In the genomic region with DNA sequence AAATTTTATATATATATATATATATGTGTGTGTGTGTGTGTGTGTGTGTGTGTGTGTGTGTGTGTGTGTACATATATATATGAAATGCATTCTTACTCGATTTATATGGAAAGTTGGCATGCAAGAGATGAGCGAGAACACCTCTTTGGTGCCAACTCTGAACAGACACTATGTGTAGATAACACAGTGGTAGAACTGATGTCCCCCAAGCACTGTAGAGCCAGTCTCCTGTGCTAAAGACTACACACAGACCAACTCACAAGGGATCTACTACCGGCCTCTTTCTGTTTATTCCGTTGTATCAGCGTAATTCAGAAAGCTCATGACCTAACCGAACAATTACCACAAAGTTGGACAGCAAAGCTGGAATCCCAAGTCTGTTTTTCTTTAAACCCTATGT, we compare ENCODE assay signal across 22 mouse cellular contexts. TPM values are rescaled to one million over a fixed set of nuclear protein-coding genes. Genes with fewer than 3 reads are reported as not detected.
"Had no signal": no experiment of that assay in that cellular context is flagged by ENCODE, and none has a peak within 500 bp of the region (broad histone marks: within the 10 kb centered on the region; RNA-seq: fewer than 3 reads in every experiment).

No protein-coding gene starts in this region.

- DNase-seq: cerebellum, adult 2 months; cerebellum, adult 8-10 months; cerebellum, adult 9-10 months; cerebellum, adult 9-11 months; cerebellum, postnatal 10 days; cerebellum, postnatal 14 days; cerebellum, postnatal 25 days; cerebellum, postnatal 36 days; embryo, embryonic 11 days; forebrain, postnatal 0 days; gastrocnemius, adult 2 months; gastrocnemius, postnatal 10 days; gastrocnemius, postnatal 14 days; gastrocnemius, postnatal 25 days; gastrocnemius, postnatal 36 days; heart, adult 18-20 months; heart, adult 2 months had no signal

- ATAC-seq: forebrain, embryonic 13.5 days; forebrain, embryonic 14.5 days; forebrain, embryonic 15.5 days; forebrain, embryonic 16.5 days; forebrain, postnatal 0 days had no signal

RNA-seq across cellular contexts. Expression of gene Ankrd55, which starts 6.2 kb away (rescaled TPM):
- total RNA-seq: common myeloid progenitor, adult 5-6 weeks; gastrocnemius, adult 2 months; gastrocnemius, postnatal 10 days; gastrocnemius, postnatal 25 days; gastrocnemius, postnatal 36 days had no signal
